Mouse (Mus musculus) heart, embryonic 15.5 days (tissue): ENCODE results near the gene Olfr1306. TPM values are rescaled to one million over a fixed set of nuclear protein-coding genes. Genes with fewer than 3 reads are reported as not detected.

Experiments
- ATAC-seq: fragments of 200-750 bp; cut with Nextera tagmentation; replicated peaks from 2 replicates; pipeline ENCODE4 v1.8.0; 2017; ENCODE audit warnings: low read depth, moderate TSS enrichment; ENCODE audit not compliant: insufficient number of reproducible peaks, insufficient read depth, low FRiP score
- H3K27ac ChIP-seq: fragments of 300-500 bp; sonication (generic); 2 replicates; pipeline ENCODE4 v1.5.1; 2015; ENCODE audit warnings: mild to moderate bottlenecking, inconsistent platforms
- H3K27me3 ChIP-seq: fragments of 300-500 bp; sonication (generic); 2 replicates; pipeline ENCODE4 v1.6.1; 2015; ENCODE audit warnings: inconsistent platforms
- H3K36me3 ChIP-seq: fragments of 300-500 bp; sonication (generic); 2 replicates; pipeline ENCODE4 v1.6.1; 2015; ENCODE audit warnings: mild to moderate bottlenecking, inconsistent platforms
- H3K4me1 ChIP-seq: fragments of 300-500 bp; sonication (generic); replicated peaks from 2 replicates; pipeline ENCODE4 v1.6.1; 2015; ENCODE audit warnings: inconsistent platforms
- H3K4me2 ChIP-seq: fragments of 300-500 bp; sonication (generic); 2 replicates; pipeline ENCODE4 v1.6.1; 2015; ENCODE audit warnings: inconsistent platforms, mild to moderate bottlenecking, moderate library complexity
- H3K4me3 ChIP-seq: fragments of 300-500 bp; sonication (generic); 2 replicates; pipeline ENCODE4 v1.5.1; 2015; ENCODE audit warnings: mild to moderate bottlenecking, inconsistent platforms
- H3K9ac ChIP-seq: fragments of 300-500 bp; sonication (generic); 2 replicates; pipeline ENCODE4 v1.6.1; 2015; ENCODE audit warnings: mild to moderate bottlenecking, inconsistent platforms
- H3K9me3 ChIP-seq: fragments of 300-500 bp; sonication (generic); replicated peaks from 2 replicates; pipeline ENCODE4 v1.6.1; 2016; ENCODE audit warnings: inconsistent platforms
- WGBS: fragments of 180-500 bp; shearing (Covaris S2); methylation state at CpG from one replicate; pipeline ENCODE4 v1.1.7; 2015; ENCODE audit warnings: mixed read lengths; 5-methylcytosine and 5-hydroxymethylcytosine counted together
- polyA plus RNA-seq: library from polyadenylated mRNA; unstranded; fragments of >200 nt; fragmentation: Nextera tagmentation; extraction: Ambion mirVana; gene quantifications from 2 replicates; pipeline ENCODE4 v1.2.1, GENCODE M21; 2015

Olfr1306 gene
- polyA plus RNA-seq: not detected in 2 replicates

- Histone ChIP-seq H3K4me2 (no peak within 1 kb of the TSS), H3K9me3 (no peaks in the 10 kb centered on the region), H3K4me3 (no peak within 1 kb of the TSS), H3K27me3 (no peaks in the 10 kb centered on the region), H3K27ac (no peak within 1 kb of the TSS), H3K9ac (no peak within 1 kb of the TSS), H3K36me3 (no peaks in the 10 kb centered on the region), H3K4me1 (no peaks in the 10 kb centered on the region)
- WGBS: 67% methylated on average over 1 of the region's 1 CpGs
- ATAC-seq: no peak
Measured at GRCm38 (mm10) chr2:111916171-111916570, at the start of gene Olfr1306. Olfr1306 (minus strand) TSS chr2:111916271.

- WGBS: 34% methylated on average over 1 of the region's 1 CpGs
- H3K27ac ChIP-seq: no peak within 1 kb of the TSS
Measured at GRCm38 (mm10) chr2:111964844-111965243, 48.8 kb upstream of the Olfr1306 start, which contains the start of gene Olfr1308. Olfr1308 (minus strand) TSS chr2:111964944.

GRCm38 (mm10) chr2:111949340-111949739 is 33.3 kb upstream of the Olfr1306 start, which contains the start of gene Olfr1307:
Olfr1307 (minus strand) TSS chr2:111949440.
- no peaks in the 10 kb centered on the region for H3K27me3 ChIP-seq
- no peak for ATAC-seq
- WGBS: 59% methylated on average over 1 of the region's 1 CpGs
- no peaks in the 10 kb centered on the region for H3K4me1 ChIP-seq
- H3K27ac ChIP-seq: no peak within 1 kb of the TSS
- no peaks in the 10 kb centered on the region for H3K36me3 ChIP-seq
- H3K4me2 ChIP-seq: no peak within 1 kb of the TSS
- no peak within 1 kb of the TSS for H3K9ac ChIP-seq
- H3K9me3 ChIP-seq: no peaks in the 10 kb centered on the region
- H3K4me3 ChIP-seq: no peak within 1 kb of the TSS

More at GRCm38 (mm10) chr2:111964844-111965243, 48.8 kb upstream of the Olfr1306 start, which contains the start of gene Olfr1308:
- Histone ChIP-seq H3K27me3 (no peaks in the 10 kb centered on the region), H3K36me3 (no peaks in the 10 kb centered on the region), H3K4me2 (no peak within 1 kb of the TSS), H3K9me3 (no peaks in the 10 kb centered on the region), H3K4me3 (no peak within 1 kb of the TSS), H3K4me1 (no peaks in the 10 kb centered on the region), H3K9ac (no peak within 1 kb of the TSS)
- ATAC-seq: no peak

GRCm38 (mm10) chr2:111877049-111877448 is 39.0 kb downstream of the Olfr1306 start, which contains the start of gene Olfr1305:
Olfr1305 (minus strand) TSS chr2:111877149.
- no peaks in the 10 kb centered on the region for H3K27me3 ChIP-seq
- no peaks in the 10 kb centered on the region for H3K4me1 ChIP-seq
- no peak within 1 kb of the TSS for H3K27ac ChIP-seq
- H3K4me3 ChIP-seq: no peak within 1 kb of the TSS
- H3K36me3 ChIP-seq: no peaks in the 10 kb centered on the region
- WGBS: 77% methylated on average over 2 of the region's 2 CpGs
- peaks cover 3% of the 10 kb centered on the region; the same call in 1 of the 2 replicates for H3K9me3 ChIP-seq
- no peak for ATAC-seq
- H3K9ac ChIP-seq: no peak within 1 kb of the TSS
- no peak within 1 kb of the TSS for H3K4me2 ChIP-seq

Other genes with a start within 250 kb of the Olfr1306 start
- not detected in 2 replicates for gene Olfr1301, start 165.3 kb downstream of the Olfr1306 start, polyA plus RNA-seq
- gene Olfr1302, start 138.8 kb downstream of the Olfr1306 start, polyA plus RNA-seq: not detected in 2 replicates
- not detected in 2 replicates for gene Olfr1303, start 95.9 kb downstream of the Olfr1306 start, polyA plus RNA-seq
- gene Olfr1305, start 39.1 kb downstream of the Olfr1306 start, polyA plus RNA-seq: not detected in 2 replicates
- not detected in 2 replicates for gene Olfr1307, start 33.2 kb upstream of the Olfr1306 start, polyA plus RNA-seq
- not detected in 2 replicates for gene Olfr1308, start 48.7 kb upstream of the Olfr1306 start, polyA plus RNA-seq
- not detected in 2 replicates for gene Olfr1309, start 74.0 kb upstream of the Olfr1306 start, polyA plus RNA-seq
- not detected in 2 replicates for gene Olfr1310, start 96.4 kb upstream of the Olfr1306 start, polyA plus RNA-seq
- not detected in 2 replicates for gene Olfr1311, start 108.1 kb upstream of the Olfr1306 start, polyA plus RNA-seq
- not detected in 2 replicates for gene Olfr1312, start 134.0 kb upstream of the Olfr1306 start, polyA plus RNA-seq
- not detected in 2 replicates for gene Olfr1313, start 161.6 kb upstream of the Olfr1306 start, polyA plus RNA-seq
- not detected in 2 replicates for gene Olfr1314, start 180.5 kb upstream of the Olfr1306 start, polyA plus RNA-seq
- gene Olfr1315-ps1, start 199.2 kb upstream of the Olfr1306 start, polyA plus RNA-seq: not detected in 2 replicates
- gene Olfr1316, start 218.7 kb upstream of the Olfr1306 start, polyA plus RNA-seq: not detected in 2 replicates
- gene Olfr1317, start 224.1 kb upstream of the Olfr1306 start, polyA plus RNA-seq: not detected in 2 replicates
- not detected in 2 replicates for gene Olfr1318, start 237.9 kb upstream of the Olfr1306 start, polyA plus RNA-seq